Mouse (Mus musculus) thymus, adult 2 months (tissue): ENCODE results near the gene Qrfp. TPM values are rescaled to one million over a fixed set of nuclear protein-coding genes. Genes with fewer than 3 reads are reported as not detected.

ENCODE experiments used
- DNase-seq: peaks from one replicate; pipeline ENCODE4 v3.0.0; 2021
- H3K27ac ChIP-seq: fragments of 200-500 bp; 2 replicates; pipeline ENCODE4 v1.5.1; 2012; ENCODE audit warnings: low read length, control low read depth; ENCODE audit not compliant: control insufficient read depth, insufficient read depth
- H3K27me3 ChIP-seq: fragments of 200-500 bp; 2 replicates; pipeline ENCODE4 v1.6.1; 2012; ENCODE audit warnings: mild to moderate bottlenecking, low read length, moderate library complexity, mixed read lengths; ENCODE audit not compliant: control insufficient read depth, insufficient read depth
- H3K36me3 ChIP-seq: fragments of 200-500 bp; 2 replicates; pipeline ENCODE4 v1.6.1; 2012; ENCODE audit warnings: mild to moderate bottlenecking, low read length, moderate library complexity; ENCODE audit not compliant: control insufficient read depth, insufficient read depth
- H3K4me1 ChIP-seq: fragments of 200-500 bp; replicated peaks from 2 replicates; pipeline ENCODE4 v1.6.1; 2012; ENCODE audit warnings: low read length; ENCODE audit not compliant: control insufficient read depth, insufficient read depth
- H3K4me3 ChIP-seq: fragments of 200-500 bp; 2 replicates; pipeline ENCODE4 v1.5.1; 2012; ENCODE audit warnings: mild to moderate bottlenecking, low read length, control low read depth, moderate library complexity; ENCODE audit not compliant: control insufficient read depth, insufficient read depth
- CTCF ChIP-seq: fragments of 200-500 bp; IDR thresholded peaks from 2 replicates; pipeline ENCODE4 v1.5.1; 2012; ENCODE audit warnings: mild to moderate bottlenecking, control low read depth, low read length, moderate library complexity, borderline replicate concordance; ENCODE audit not compliant: control insufficient read depth, poor library complexity, insufficient read depth; ENCODE audit errors: extremely low read depth
- POLR2A ChIP-seq: fragments of 200-500 bp; IDR thresholded peaks from 2 replicates; pipeline ENCODE4 v1.6.1; 2012; ENCODE audit warnings: mild to moderate bottlenecking, low read length, control low read depth, moderate library complexity; ENCODE audit not compliant: control insufficient read depth, poor library complexity, insufficient read depth; ENCODE audit errors: extremely low read depth
- WGBS: fragments of 180-500 bp; shearing (Covaris S2); methylation state at CpG from one replicate; pipeline ENCODE4 v1.1.7; 2018; 5-methylcytosine and 5-hydroxymethylcytosine counted together
- polyA plus RNA-seq: library from polyadenylated mRNA; depleted of rRNA; stranded (reverse); fragments of >200 nt; gene quantifications from 2 replicates; pipeline ENCODE4 v1.2.3, GENCODE M21; 2012

Qrfp gene
- polyA plus RNA-seq, 1 experiment, result 0.73 TPM

- H3K27me3 ChIP-seq, result peaks cover 6% of the 10 kb centered on the region
These were observed 36.6 kb upstream of the Qrfp start for GRCm38 (mm10) chr2:31846692-31847660.

GRCm38 (mm10) chr2:31845896-31846691 is 35.7 kb upstream of the Qrfp start, which contains the start of gene Fibcd1:
Gene Fibcd1, minus strand, starts transcription at chr2:31846005.
- Histone ChIP-seq H3K4me3 (peak within 1 kb of the TSS; percentile 27), H3K27ac (no peak within 1 kb of the TSS), H3K27me3 (peaks cover 6% of the 10 kb centered on the region), H3K36me3 (no peaks in the 10 kb centered on the region), H3K4me1 (peaks cover 21% of the 10 kb centered on the region)
- TF ChIP-seq POLR2A, result no peak
- no peak for TF ChIP-seq CTCF
- peak; percentile 31 for DNase-seq
- 1% methylated on average over 88 of the region's 88 CpGs for WGBS

More at GRCm38 (mm10) chr2:31846692-31847660, 36.6 kb upstream of the Qrfp start:
- peak; percentile 23 for DNase-seq
- H3K4me1 ChIP-seq, result peaks cover 21% of the 10 kb centered on the region
- no peaks in the 10 kb centered on the region for H3K36me3 ChIP-seq
- H3K4me3 ChIP-seq, result peak overlapping the region; percentile 27
- no peak overlapping the region for H3K27ac ChIP-seq
- WGBS, result 7% methylated on average over 35 of the region's 35 CpGs
- TF ChIP-seq CTCF (no peak), POLR2A (no peak)

- H3K27me3 ChIP-seq, result peaks cover 6% of the 10 kb centered on the region
- TF ChIP-seq POLR2A, result no peak
- no peak for TF ChIP-seq CTCF
- no peak overlapping the region for H3K27ac ChIP-seq
- H3K4me3 ChIP-seq, result peak overlapping the region; percentile 27
- H3K4me1 ChIP-seq, result peaks cover 21% of the 10 kb centered on the region
- no peaks in the 10 kb centered on the region for H3K36me3 ChIP-seq
- no peak for DNase-seq
- WGBS, result 6% methylated on average over 26 of the region's 26 CpGs
These were observed 35.1 kb upstream of the Qrfp start for GRCm38 (mm10) chr2:31845512-31845895.

GRCm38 (mm10) chr2:31844729-31845136 is 34.4 kb upstream of the Qrfp start:
- no peak for DNase-seq
- Histone ChIP-seq H3K4me1 (peaks cover 21% of the 10 kb centered on the region), H3K27me3 (peaks cover 6% of the 10 kb centered on the region), H3K4me3 (no peak overlapping the region), H3K36me3 (no peaks in the 10 kb centered on the region), H3K27ac (no peak overlapping the region)
- WGBS, result 22% methylated on average over 10 of the region's 10 CpGs
- TF ChIP-seq CTCF, result no peak
- TF ChIP-seq POLR2A, result no peak

- H3K27ac ChIP-seq, result no peak overlapping the region
- H3K4me1 ChIP-seq, result no peaks in the 10 kb centered on the region
- H3K27me3 ChIP-seq, result no peaks in the 10 kb centered on the region
- no peak for TF ChIP-seq CTCF
- TF ChIP-seq POLR2A, result no peak
- no peaks in the 10 kb centered on the region for H3K36me3 ChIP-seq
- DNase-seq, result no peak
- H3K4me3 ChIP-seq, result no peak overlapping the region
- 75% methylated on average over 1 of the region's 1 CpGs for WGBS
These were observed 28.5 kb upstream of the Qrfp start for GRCm38 (mm10) chr2:31838868-31839267.

- TF ChIP-seq CTCF (no peak), POLR2A (no peak)
- H3K27me3 ChIP-seq, result no peaks in the 10 kb centered on the region
- H3K4me3 ChIP-seq, result no peak overlapping the region
- H3K4me1 ChIP-seq, result no peaks in the 10 kb centered on the region
- H3K27ac ChIP-seq, result no peak overlapping the region
- WGBS, result 65% methylated on average over 6 of the region's 6 CpGs
- H3K36me3 ChIP-seq, result no peaks in the 10 kb centered on the region
- no peak for DNase-seq
These were observed 26.6 kb upstream of the Qrfp start for GRCm38 (mm10) chr2:31836985-31837384.
